Mouse (Mus musculus) lung, adult 18-20 months (tissue): ENCODE results near the gene Shroom3.

ENCODE experiments used
- DNase-seq, 2 experiments: peaks; one replicate each; pipeline ENCODE4 v3.0.0; 2022; ENCODE audit warnings: mixed read lengths in 2 of 2

Shroom3 gene

DNA sequence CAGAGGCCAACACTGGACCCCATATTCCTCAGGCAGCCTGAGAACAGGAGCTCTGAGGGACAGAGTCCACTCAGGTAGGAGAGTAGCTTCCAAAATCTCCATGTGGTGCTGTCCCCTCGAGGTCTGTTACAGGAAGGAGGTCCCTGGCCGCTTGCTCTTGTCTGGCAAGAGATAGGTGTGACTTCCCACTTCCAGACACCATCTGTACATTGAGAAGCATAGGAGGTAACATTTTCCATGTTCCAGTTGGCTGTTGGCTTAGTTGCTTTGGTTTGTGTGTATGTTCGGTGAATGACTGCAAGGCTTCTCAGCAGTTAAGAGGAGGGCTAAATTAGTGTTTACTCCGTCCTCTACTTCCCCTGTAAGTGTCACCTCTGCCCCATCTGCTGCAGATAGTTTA, 254.5 kb downstream of the Shroom3 start:
- no peak for DNase-seq

DNA sequence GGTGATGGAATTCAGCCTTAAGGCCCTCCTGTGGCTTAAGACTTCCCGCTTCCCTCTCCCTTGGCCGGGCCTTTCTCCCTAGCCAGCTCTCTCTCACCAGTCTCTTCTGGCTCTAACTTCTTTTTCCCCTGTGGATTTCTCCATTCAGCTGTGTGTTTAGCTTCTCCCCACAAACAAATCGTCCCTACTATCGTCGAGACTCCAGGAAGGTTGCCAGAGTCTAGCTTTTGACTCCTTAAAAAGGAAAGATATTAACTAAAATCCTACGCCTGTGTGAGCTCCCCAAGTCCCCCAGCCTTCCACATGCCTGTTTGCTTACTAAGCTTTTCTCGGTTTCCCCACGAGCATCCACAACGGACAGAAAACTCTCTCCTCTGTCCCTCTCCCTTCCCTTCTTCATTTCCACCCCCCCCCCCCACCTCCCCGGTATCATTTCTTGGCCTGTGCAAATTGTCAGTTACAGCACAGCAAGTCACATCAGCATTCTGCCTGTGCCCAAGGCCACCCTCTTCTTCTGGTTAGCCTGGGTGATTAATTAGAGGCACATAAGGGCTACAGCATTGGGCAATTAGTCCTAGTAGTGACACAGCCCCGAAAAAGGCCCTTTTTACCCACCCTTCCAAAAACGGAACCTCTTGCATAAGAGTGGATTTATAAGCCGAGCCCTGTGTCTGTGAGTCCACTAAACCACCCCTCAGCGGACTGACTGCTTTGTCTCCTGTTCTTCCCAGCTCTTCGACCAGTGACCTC, 256.2 kb downstream of the Shroom3 start:
- DNase-seq, result peak in 1 of 2 experiments; percentile 23

DNA sequence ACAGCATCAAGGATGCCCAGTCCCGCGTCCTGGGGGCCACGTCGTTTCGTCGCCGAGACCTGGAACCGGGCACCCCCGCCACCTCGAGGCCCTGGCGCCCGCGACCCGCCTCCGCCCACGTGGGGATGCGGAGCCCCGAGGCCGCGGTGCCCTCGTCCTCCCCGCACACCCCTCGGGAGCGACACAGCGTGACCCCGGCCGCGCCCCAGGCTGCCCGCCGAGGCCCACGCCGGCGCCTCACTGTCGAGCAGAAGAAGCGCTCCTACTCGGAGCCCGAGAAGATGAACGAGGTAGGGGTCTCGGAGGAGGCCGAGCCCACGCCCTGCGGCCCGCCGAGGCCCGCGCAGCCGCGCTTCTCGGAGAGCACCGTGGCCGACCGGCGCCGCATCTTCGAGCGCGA, 258.9 kb downstream of the Shroom3 start:
- DNase-seq, result no peak

DNA sequence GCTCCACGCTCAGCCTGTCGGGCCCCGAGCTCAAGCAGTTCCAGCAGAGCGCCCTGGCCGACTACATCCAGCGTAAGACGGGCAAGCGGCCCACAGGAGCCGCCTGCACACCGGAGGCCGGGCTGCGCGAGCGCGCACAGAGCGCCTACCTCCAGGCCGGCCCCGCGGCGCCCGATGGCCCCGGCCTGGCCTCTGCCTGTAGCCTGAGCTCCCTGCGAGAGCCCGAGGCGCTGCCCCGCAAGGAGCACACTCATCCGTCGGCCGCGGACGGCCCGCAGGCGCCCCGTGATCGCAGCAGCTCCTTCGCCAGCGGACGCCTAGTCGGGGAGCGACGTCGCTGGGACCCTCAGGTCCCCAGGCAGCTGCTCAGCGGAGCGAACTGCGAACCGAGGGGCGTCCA, 259.3 kb downstream of the Shroom3 start:
- DNase-seq, result no peak

DNA sequence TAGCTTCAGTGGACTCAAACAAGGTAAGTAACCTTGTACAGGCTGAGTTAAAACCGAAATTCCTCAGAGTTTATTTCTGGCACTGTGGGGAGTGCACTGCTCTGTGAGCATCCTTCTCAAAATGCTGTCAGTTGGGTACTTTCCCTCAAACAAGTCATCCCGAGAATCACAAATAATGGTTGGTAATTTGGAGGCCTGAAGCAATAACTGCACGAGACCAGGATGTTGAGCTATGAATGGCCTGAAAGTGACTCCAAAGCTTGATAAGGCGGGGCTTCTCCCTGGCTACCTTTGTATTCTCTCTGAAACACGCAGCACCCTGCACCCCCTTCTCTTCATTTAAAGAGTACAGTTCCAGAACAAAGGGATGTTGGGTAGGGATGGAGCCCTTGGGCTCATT, 261.6 kb downstream of the Shroom3 start:
- no peak for DNase-seq

DNA sequence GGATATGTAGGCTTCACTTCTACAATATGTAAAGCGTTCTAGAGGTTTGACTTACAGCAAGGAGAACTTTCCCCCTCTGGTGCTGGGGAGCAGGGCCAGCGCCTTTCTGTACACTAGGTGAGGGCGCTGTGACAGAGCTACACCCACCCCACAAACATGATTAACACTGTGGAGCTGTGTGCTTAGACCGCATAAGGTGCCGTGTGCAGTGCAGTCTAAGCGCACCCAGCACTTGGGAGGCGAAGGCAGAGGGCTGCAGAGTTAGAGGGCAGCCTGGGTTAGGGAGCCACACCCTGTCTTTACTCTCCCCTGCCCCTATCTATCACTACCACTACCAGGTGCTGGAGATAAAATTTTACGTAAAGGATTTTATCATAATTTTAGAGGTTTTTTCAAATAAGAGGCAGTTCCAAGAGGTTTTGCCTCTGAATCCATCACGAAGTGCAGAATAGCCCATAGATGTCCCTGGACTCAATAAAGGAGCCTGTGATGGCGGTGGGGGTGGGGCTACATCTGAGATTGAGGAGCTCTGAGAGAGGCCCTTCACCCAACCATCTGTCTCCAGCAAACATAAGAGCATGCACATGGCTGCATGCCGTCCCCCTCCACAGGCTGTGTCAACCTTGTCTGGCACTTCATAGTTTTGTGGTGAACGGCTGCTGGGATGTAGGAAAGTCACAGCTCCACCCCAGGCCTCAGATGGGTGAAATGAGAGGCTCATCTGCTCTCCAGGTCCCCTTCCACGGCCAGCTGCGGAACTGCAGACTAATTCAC, 265.9 kb downstream of the Shroom3 start:
- DNase-seq, result no peak

DNA sequence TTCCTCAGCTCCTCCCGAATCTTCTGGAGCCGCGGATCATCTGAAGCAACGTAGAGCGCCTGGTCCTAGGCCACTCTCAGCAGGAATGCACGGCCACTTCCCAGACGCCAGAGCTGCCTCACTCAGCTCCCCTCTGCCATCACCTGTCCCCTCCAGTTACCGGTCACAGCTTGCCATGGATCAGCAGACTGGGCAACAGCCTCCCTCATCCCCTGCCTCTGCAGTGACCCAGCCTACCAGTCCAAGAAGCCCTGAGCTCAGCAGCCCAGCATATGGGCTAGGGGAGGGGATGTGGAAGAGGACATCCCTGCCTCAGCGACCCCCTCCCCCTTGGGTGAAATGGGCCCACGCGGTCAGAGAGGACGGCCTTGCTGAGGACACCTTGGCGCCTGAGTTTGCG, 267.3 kb downstream of the Shroom3 start:
- no peak for DNase-seq

DNA sequence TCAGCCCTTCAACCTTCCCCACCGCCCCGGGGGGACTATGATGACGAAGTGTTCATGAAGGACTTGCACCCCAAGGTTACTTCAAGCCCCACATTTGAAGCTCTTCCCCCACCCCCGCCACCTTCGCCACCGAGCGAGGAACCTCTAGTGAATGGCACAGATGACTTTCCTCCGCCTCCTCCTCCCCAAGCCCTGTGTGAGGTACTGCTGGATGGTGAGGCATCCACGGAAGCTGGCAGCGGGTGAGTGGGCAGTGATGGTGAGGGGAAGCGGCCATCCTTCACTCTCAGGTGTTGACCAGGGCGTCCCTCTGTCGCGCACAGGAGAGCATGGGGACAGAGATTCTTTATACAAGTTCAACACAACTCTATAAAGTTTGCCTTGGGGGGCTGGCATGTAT, 267.8 kb downstream of the Shroom3 start:
- DNase-seq, result no peak

DNA sequence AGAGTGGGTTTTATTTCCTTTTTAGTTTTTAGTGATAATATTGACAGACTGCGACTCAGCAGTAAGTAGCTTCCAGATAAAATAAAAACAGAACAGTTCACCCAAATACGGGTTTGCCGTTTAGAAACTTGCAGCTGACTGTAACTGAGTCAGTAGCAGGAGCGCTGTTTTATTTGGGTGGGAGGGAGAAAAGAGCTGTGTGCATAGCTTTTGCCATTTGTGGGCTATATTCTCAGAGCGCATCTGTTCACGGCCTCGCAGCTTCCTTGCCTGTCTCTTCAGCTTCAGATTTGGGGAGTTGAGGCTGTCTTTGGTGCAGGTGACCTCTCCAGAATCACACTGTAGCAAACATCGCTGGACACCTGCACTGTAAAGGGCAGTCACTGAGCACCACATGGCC, 270.6 kb downstream of the Shroom3 start:
- no peak for DNase-seq

DNA sequence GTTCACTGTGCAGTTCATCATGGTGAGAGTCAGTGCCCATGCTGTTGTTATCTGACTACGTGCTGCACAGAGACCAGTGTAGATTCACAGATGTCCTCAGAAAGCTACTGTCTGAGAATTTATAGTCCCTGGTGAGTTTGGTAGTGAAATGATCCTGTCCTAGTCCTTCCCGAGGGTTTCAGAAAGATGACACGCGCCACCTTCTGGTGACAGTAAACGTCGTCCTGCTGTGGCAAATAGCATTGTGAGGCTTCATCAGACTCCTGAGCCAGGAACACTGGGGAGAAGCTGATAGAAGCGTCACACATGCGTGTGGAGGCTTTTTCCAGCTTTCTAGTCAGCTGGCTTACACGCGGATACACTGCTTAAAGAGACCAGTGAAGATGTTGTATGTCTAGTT, 271.1 kb downstream of the Shroom3 start:
- DNase-seq, result peak; percentile 62 to 68

DNA sequence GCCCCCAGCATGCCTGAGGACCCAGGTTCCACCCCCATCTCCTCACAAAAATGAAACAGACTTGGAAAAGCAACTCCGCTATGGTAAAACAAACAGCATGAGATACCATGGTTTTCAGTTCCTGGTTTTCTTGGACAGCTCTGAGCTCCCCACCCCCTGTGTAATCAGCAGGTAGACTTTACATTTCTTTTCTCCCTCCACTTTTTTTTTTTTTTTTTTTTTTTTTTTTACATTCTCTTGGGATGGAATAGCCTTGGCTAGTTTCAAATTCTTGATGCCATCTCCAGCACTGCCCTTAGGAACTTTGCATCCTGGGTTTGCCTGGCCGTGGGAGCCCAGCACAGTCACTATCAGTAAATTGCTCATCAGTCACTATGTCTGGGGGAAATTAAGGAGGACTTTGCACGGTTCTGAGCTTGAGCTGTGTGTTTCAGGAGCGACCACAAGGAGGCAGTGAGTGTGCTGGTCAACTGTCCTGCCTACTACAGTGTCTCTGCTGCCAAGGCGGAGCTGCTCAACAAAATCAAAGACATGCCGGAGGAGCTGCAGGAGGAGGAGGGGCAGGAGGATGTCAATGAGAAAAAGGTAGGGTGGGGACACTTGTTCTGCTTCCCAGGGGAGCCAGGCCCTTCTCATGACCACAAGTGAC, 271.7 kb downstream of the Shroom3 start:
- no peak for DNase-seq

DNA sequence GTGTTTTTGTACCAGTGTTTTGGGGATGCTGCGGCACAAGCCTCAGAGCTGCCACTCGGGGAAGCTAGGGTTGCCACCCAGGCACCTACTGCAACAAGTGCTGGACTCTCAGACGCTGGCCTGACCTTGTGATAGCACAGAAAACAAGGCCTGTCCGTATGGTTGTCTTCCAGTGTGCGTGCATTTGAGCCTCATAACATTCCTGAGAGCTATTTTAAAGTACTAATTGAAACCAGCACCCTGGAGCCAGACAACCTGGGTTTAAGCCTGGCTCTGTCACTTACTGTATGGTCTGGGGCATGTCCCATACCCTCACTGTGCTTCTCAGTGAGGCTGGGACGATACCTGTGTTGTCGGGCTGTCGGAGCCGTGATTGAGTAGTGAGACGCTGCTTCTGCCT, 276.1 kb downstream of the Shroom3 start:
- no peak for DNase-seq

DNA sequence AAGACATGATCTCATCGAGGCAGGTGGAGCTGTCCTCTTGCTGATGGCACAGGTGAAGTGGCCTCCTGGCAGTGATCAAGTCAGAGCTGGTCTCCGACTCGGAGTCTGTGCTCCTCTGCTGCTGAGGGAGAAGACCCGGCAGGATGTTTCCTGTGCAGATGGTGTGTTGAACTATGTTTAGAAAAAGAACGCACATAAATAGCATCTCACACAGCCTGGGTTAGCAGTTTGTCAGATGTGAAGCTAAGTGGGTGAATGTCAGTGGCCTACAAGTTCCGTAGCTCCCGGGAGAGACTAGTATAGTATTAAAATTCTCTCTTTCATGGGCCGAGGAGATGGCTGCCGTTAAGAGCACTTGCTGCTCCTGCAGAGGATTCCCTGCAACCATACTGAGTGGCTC, 276.5 kb downstream of the Shroom3 start:
- no peak for DNase-seq

DNA sequence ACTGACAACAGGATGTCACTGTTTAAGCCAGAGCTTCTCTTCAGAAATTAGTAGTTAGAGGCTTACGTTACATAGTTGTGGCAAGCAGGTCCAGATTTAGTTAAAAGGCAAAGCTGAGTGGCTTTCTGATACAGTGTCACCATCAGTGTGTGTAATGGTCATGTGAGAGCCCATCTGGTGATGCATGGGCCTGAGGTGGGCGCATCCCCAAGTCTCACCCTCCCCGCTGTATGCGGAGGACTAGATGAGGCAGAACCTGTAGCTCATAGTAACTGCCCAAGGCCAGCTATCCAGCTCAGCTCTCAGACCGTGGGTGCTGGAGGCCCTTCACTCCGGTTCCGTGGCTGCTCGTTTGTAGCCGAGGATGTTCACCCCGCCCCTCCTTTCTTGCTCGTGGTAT, 278.1 kb downstream of the Shroom3 start:
- DNase-seq, result peak in 1 of 2 experiments; percentile 20

DNA sequence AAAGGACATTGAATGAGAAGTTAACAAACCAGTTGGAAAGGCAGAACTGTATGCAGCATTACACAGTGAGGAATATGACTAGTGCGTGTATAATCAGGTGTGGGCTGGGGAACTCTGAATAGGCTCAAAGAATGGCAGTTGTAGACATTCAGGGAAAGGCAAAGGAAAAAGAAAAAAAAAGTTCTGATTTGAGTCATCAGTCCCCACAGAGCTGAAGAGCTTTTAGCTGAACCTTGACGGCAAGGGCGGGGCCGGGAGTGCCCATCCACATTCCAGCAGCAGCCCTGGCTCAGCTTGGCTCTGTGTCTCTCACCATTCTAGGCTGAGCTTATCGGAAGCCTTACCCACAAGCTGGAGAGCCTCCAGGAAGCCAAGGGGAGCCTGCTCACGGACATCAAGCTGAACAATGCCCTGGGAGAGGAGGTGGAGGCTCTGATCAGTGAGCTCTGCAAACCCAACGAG, 278.6 kb downstream of the Shroom3 start:
- peak; percentile 78 to 87 for DNase-seq

DNA sequence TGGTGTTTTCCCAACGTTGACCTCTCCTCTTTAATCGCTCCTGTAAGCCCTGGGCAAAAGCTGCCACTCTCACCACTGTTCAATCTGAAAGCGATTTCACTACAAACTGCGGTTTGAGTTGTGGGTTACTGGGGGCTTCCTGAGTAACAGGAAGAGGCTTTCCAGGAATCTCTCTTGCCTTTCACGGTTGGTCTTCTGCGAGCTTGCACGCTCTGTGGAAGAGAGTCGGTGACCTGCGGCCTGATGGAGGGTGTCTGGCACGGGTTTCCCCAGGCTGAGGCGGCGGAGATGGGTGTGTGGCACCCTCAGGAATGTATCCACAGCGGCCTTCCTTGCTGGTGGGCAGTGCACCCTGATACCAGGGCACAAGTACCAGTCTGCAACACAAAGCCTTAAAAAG, 281.5 kb downstream of the Shroom3 start:
- DNase-seq, result no peak

DNA sequence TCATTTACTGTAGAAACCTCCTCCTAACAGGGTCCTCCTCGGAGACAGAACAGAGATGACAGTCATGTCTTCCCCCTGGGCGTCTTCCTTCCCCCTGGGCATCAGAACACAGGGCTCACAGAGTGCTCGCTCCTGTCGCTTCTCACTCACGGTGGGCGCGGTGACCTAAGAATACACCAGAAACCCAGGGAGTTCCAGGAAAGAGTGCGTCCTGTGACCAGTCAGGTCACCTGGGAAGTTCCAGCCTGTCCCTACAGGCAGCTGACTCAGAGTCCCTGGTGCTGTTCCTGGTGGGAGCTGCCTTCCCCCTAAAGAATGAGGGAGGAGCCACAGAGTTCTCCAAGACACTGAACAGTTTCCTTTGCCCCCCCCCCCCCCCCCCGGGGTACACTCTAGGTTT, 283.9 kb downstream of the Shroom3 start:
- no peak for DNase-seq

DNA sequence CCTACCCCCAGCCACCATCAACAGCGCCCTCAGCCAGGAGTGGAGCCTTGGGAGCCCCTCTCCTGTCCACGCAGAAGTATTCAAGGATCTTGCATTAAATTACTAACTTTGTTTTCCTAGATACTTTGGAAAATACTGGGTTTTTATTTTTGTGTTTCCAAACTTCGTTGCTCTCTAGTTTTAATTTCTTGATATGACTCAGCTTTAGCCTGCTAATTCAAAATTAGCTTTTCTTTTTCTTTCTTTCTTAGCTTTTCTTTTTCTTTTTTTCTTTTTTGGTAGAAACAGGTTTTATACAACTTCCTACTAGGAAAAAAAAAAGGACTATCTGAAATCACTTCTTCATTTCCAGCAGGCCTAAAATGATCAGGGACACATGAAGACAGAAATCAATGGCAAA, 284.7 kb downstream of the Shroom3 start:
- no peak for DNase-seq

DNA sequence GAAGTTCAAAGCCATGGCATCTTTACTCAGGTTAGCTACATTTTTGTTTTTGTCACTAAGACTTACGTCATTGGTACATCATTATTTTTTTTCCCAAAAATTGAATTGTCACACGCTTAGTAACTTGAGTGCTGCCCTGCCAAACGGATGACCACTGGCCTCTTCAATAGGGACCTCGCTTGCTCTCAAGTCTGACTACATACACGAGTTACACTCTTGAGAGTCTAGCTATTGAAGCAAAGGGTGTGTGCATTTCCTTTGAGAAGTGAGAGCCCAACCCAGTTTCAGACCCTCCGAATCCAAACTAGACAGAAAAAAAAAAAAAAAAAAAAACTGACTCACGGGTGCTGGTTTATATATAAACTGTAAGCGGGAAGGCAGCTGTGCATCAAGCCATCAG, 286.2 kb downstream of the Shroom3 start:
- no peak for DNase-seq

DNA sequence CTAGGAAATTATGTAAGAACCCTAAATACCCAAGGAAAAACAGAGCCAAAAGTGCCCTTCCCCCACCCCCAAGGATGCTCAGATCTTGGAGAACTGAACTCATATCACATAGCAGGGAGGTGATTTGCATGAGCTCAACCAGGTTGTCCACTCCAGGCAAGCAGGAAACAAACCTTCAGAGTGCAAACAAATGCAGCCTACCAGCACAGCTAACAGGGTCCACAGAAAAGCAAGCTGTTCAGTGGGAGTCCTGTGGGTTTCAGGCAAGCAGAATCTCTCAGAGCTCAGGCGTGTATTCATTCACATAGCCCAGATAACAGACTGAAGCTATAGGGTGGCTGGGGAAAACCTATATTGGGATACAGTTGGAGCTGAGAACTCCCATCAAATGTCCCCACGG, 286.7 kb downstream of the Shroom3 start:
- no peak for DNase-seq

DNA sequence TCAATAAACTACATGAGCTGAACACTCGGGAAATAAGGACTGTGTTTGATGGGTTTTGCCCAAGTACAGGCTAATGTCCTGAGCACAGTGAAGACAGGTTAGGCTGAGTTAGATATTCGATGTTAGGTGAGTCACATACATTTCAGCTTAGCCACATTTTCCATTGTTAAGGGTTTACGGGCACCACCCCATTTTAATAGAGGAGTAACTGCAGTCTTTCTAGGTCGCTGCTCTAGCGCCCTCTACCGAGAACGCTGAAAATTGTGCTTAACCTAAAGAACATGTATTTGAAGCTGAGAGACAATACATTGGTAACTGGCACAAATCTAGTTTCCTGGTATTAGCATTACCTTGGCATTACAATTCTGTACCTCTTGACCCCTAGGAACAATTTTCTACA, 287.2 kb downstream of the Shroom3 start:
- DNase-seq, result peak in 1 of 2 experiments; percentile 46

DNA sequence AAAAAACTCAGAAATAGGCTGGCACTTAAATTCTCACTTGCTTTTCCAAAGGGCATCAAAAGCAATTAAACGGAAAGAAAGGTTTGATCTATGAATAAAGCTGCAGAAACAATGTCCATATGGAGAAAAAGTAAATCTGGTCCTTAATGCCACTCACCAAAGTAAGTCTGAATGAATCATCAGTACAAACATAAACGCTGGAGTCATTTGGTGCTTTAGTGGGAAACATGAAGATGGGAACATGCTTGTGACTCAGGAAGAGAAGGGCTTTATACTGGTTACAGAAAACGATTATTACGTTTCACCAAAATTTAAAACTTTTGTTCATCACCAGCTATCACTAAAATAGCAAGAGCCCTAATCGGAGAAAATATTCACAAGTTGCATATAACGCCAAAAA, 297.2 kb downstream of the Shroom3 start:
- DNase-seq, result no peak

DNA sequence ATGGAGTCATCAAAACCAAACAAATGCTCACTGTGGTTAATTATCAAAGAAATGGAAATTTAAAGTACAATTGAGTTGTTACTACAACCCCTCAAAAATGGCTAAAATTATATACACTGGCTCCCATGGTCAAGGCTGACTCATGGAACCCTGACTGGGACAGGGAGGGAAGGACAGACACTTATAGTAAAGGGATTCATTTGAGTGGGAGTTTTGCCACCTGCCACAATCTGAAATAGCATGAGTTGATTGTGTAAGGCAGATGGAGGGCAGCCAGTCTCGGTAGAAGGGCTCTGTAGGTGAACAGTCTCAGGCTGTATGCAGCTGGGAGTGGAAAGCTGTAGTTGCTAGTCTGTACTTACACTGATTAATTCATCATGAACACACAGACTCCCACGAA, 297.6 kb downstream of the Shroom3 start:
- no peak for DNase-seq

DNA sequence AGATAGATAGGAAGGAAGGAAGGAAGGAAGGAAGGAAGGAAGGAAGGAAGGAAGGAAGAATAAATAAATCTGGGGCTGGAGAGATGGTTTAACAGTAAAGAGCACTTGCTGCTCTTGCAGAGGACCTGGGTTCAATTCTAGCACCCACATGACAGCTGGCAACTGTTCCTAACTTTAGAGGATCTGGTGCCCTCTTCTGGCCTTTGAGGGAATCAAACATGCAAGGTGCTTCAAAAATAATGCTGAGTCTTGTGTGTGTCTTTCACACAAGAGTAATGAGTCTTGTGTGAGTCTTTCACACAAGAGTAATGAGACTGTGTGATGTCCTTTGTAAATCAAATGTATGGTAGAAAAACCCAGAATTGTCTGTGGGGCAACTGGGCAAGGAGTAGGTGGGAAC, 299.4 kb downstream of the Shroom3 start:
- no peak for DNase-seq
